Mouse (Mus musculus) frontal cortex, postnatal 10 days (tissue): ENCODE measurements around the gene Kcnmb1.

Source experiments
- DNase-seq, 2 experiments: peaks; one replicate each; pipeline ENCODE4 v3.0.0; 2022; ENCODE audit warnings: low spot score in 2 of 2, mixed read lengths in 1 of 2

The Kcnmb1 gene

GRCm38 (mm10) chr11:33944067-33944785, 18.6 kb upstream of the Kcnmb1 start:
- DNase-seq, result no peak

DNA sequence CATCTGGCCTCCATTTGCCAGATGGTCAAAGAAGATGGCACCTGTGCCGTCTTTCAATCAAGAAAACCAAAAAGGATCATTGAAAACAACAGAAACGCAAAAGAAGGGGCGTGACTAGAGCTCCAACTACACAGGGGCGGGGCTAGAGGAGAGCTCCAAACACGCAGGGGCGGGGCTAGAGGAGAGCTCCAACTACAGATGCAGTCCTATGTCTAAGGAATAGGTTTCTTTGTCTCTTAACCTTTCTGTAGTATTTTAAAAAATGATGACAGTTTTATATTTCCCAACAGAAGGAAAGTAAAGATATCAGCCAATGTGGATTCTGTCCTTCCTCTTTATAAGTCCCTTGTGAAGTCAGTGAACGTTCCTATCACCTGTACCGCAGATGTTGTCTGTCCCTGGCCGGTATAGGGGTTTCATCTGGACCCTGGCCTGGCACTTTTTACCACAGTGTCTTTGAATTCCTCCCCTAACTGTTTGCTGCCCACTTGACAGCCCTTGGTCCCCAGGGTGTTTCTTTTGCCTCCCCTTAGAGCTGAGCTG, 18.0 kb upstream of the Kcnmb1 start:
- no peak for DNase-seq

- DNase-seq, result no peak
These were observed 16.3 kb upstream of the Kcnmb1 start for GRCm38 (mm10) chr11:33946501-33946900.

- no peak for DNase-seq
These were observed 11.7 kb upstream of the Kcnmb1 start for GRCm38 (mm10) chr11:33951155-33951554.

DNA sequence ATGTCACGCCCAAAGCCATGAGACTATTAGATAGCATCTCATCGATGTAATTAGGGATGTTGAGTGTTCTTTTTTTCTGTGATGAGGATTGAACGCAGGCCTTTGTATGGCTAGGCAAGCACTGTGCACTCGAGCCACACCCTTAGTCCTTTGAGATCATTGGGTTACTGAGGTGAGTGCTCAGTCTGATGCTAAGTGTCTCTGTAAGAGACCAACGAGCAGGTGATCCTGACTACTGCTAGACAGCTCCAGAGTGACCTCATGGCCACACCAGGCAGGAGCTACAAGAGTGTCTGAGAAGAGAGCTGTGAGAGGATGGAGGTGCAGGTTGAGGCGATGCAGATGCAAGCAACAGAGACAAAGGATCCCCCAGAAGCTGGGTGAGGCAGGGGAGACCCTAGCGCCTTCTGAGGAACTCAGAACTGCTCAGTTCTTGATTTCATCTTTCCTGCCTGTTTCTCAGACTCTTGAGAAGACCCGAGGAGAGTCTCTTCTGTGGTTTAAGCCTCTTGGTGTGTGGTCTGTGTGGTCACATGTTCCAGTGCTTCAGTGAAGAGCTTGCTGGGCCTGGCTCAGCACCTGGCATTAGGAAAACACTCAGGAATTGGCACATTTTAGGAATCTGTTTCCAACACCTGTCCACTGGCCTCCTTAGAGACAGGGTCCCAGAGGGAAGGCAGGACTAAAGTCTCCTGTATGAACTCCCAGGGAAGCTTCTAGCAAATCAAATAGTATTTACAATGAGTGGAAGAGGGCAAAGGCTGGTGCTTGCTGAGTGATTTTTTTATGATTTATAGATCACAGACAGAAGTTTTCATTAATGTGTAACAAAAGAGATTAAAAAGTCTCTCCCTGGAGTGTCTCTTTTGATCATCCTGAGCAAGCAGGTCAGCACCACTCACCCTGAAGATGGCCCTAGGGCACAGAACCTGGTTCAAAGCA, 10.9 kb upstream of the Kcnmb1 start:
- DNase-seq, result no peak

GRCm38 (mm10) chr11:33955982-33956381, 6.8 kb upstream of the Kcnmb1 start:
- DNase-seq, result no peak

GRCm38 (mm10) chr11:33956623-33957022, 6.2 kb upstream of the Kcnmb1 start:
- no peak for DNase-seq

DNA sequence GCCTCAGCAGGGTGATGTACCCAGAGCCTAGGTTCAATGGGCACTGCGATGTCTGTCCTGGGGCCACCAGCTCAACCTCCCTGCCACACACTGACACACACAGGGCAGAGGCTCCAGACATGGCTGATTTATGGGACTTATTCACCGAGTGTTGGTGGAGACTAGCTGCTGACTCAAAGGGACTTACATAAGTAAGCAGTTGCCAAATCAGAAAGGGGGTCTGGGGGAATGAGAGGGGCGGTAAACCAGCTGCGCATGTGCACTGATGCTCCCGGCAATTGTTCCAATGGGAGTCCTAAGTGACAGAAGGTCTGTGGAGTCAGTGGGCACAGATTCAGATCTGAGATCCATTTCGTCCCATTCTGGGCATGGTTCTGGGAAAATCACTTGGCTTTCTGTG, 5.2 kb upstream of the Kcnmb1 start:
- no peak for DNase-seq

GRCm38 (mm10) chr11:33958713-33959112, 4.1 kb upstream of the Kcnmb1 start:
- no peak for DNase-seq

- DNase-seq, result no peak
These were observed 635 bp upstream of the Kcnmb1 start for GRCm38 (mm10) chr11:33962178-33962577.

DNA sequence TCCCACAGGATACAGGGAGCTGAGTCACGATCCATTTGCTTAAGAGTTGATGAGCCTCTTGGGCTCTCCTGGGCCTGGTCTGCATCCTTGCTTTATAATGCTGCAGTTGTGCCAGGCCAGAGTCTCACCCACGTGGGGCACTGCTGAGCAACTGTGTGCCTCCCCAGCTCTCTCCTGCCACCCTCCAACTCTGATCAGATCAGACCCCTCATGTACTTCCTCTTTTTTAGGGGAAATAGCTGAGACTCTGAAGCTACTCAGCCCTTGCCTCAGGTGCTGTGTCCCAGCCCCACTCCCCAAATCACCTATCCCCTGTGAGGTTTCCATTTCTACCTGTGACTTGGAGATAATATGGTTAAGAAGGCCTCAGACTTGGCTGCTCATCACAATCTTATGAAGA, 2.6 kb downstream of the Kcnmb1 start:
- no peak for DNase-seq

- no peak for DNase-seq
These were observed 4.9 kb downstream of the Kcnmb1 start for GRCm38 (mm10) chr11:33967708-33968107.

DNA sequence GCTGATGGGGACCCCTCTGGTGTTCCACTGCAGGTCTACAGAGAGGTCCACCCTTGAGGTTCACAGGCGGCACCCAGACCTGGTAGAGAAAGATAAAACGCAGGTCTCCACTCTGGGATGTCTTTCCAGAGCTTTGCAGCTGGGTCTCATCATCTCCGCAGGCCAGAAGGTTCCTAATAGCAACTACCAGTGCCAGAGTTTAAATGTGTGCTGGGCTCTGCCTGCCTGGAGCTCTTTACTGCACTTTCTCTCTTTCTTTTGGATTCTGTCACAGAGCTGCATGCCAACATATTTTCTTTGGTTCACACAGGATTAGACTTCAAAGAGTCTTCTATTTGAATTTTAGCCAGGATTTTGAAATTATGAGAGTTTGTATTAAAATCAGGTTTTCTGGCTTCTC, 6.4 kb downstream of the Kcnmb1 start:
- no peak for DNase-seq

DNA sequence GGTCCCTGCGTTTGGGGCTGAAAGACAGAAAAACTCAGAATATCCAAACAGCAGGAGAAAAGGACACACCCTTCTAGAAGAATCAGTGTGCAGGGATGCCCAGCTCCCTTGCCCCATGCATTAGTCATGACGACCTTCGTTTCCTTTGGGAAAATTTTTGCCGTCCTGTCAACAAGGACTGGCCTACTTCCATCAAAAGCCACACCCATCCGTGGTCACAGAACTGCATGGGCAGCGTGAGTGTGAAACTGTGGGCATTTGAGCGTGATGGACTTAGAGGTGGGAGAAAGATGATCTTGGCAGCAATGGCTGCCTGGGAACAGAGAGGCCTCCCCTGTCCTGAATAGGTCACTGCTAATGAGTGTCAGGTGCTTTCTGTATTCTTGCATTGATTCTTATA, 9.3 kb downstream of the Kcnmb1 start:
- no peak for DNase-seq

- no peak for DNase-seq
These were observed 11.7 kb downstream of the Kcnmb1 start for GRCm38 (mm10) chr11:33974341-33975040.

GRCm38 (mm10) chr11:33975121-33975520, 12.3 kb downstream of the Kcnmb1 start:
- DNase-seq, result no peak

DNA sequence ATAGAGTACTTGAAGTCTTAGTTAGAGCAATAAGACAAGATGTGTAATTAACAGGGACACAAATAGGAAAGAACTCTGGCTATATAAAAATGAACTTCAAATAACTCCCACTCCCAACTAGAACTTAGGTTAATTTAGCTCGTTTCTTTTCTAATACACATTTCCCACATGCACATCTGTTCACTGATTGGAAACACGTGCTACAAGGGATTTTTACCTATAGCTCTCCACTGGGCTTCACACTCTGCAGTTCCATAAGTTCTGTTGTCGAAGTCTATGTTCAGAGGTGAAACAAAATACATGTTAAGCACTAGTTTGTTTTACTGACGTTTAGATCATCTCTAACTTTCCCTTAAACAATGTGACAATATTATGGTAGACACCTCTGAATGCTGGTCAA, 17.3 kb downstream of the Kcnmb1 start:
- no peak for DNase-seq

- no peak for DNase-seq
These were observed 23.7 kb downstream of the Kcnmb1 start for GRCm38 (mm10) chr11:33986525-33986924.

GRCm38 (mm10) chr11:33990002-33990401, 27.2 kb downstream of the Kcnmb1 start:
- no peak for DNase-seq

DNA sequence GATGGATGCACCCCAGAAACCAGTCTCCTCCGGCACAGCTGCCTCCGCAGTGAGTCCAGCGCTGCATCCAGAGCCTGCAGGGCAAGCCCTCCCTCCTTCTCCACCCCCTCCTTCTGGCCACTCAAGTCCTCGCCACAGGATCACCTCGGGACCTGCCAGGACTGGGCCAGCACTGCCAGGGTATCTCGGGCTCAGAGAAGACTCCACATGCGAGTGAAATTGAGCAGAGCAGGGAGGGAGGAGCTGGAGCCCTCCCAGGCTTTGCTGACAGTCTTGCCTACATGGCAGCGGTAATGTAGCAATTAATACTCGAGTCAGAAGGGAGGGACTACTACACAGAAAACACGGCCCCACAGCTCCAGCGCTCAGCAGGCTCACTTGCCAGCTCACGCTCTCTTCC, 30.1 kb downstream of the Kcnmb1 start, which contains the start of gene Kcnip1:
Gene Kcnip1 (minus strand): TSS at position 215 of the 400 bp plus-strand sequence.
- DNase-seq, result no peak

DNA sequence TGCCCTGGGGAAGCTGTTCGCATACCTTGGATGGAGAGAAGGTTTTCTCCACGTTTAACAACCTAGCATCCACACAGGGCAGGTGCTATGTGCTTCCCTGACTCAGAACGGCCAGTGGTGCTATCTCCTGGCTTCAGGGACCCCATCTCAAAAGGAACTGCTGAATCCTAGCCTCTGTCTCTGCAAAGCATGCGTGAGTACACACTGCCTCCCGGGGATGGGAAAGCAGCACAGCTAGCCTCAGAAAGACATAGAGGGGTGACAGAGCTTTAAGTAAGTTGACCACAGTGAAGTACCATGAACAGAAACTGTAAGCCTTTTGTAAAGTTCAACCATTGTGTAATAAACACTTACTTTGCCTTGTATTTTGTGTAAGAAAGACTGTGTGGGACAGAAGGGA, 30.7 kb downstream of the Kcnmb1 start:
- DNase-seq, result no peak

- no peak for DNase-seq
These were observed 35.4 kb downstream of the Kcnmb1 start for GRCm38 (mm10) chr11:33998244-33998643.
